Comparison of ENCODE assay signal across 32 mouse cellular contexts in genomic region chr10:110841670-110842069, GRCm38 (mm10).
"Had no signal": no experiment of that assay in that cellular context is flagged by ENCODE, and none has a peak within 500 bp of the region (broad histone marks: within the 10 kb centered on the region; RNA-seq: fewer than 3 reads in every experiment).

No protein-coding gene starts in this region.

- H3K4me2 ChIP-seq: heart, embryonic 11.5 days; heart, embryonic 12.5 days; heart, embryonic 13.5 days; heart, embryonic 15.5 days; hindbrain, embryonic 12.5 days; hindbrain, embryonic 13.5 days; hindbrain, embryonic 14.5 days; hindbrain, embryonic 15.5 days; intestine, embryonic 15.5 days had no signal

- H3K27me3 ChIP-seq: heart, embryonic 12.5 days; heart, embryonic 13.5 days; heart, embryonic 15.5 days; hindbrain, embryonic 12.5 days; hindbrain, embryonic 13.5 days; hindbrain, embryonic 15.5 days; intestine, embryonic 15.5 days had no signal

- ATAC-seq: hindbrain, embryonic 16.5 days; hindbrain, postnatal 0 days; inflammation-experienced regulatory T-cells, adult 6 months; intestine, embryonic 15.5 days; intestine, embryonic 16.5 days; intestine, postnatal 0 days had no signal

- H3K4me1 ChIP-seq: heart, embryonic 15.5 days; hindbrain, embryonic 10.5 days; hindbrain, embryonic 12.5 days; hindbrain, embryonic 13.5 days; hindbrain, embryonic 15.5 days; intestine, embryonic 15.5 days had no signal

- DNase-seq: heart, adult 18-20 months; heart, adult 2 months; heart, postnatal 10 days; heart, postnatal 14 days; heart, postnatal 36 days; heart, postnatal 4 days; kidney, adult 18-20 months; kidney, adult 2 months; kidney, adult 8-10 months; kidney, adult 9 months; kidney, postnatal 14 days; kidney, postnatal 36 days; layer of hippocampus, adult 9-11 months; layer of hippocampus, postnatal 36 days had no signal

- H3K27ac ChIP-seq: heart, adult 2 months; heart, embryonic 13.5 days; heart, embryonic 15.5 days; hindbrain, embryonic 10.5 days; hindbrain, embryonic 12.5 days; hindbrain, embryonic 13.5 days; hindbrain, embryonic 14.5 days; hindbrain, embryonic 15.5 days; hindbrain, postnatal 0 days; intestine, embryonic 15.5 days; layer of hippocampus, adult 2 months; left cerebral cortex, adult 2 months had no signal

- H3K9me3 ChIP-seq: heart, embryonic 10.5 days; heart, embryonic 12.5 days; heart, embryonic 13.5 days; heart, embryonic 15.5 days; hindbrain, embryonic 10.5 days; hindbrain, embryonic 12.5 days; hindbrain, embryonic 13.5 days; hindbrain, embryonic 15.5 days; intestine, embryonic 15.5 days had no signal

- H3K36me3 ChIP-seq: heart, embryonic 10.5 days; heart, embryonic 12.5 days; heart, embryonic 13.5 days; heart, embryonic 15.5 days; hindbrain, embryonic 10.5 days; hindbrain, embryonic 12.5 days; hindbrain, embryonic 13.5 days; hindbrain, embryonic 15.5 days; intestine, embryonic 15.5 days had no signal

- H3K9ac ChIP-seq: heart, embryonic 12.5 days; heart, embryonic 13.5 days; heart, embryonic 15.5 days; hindbrain, embryonic 12.5 days; hindbrain, embryonic 13.5 days; hindbrain, embryonic 14.5 days; hindbrain, embryonic 15.5 days; intestine, embryonic 15.5 days had no signal

- H3K4me3 ChIP-seq: heart, adult 2 months; heart, embryonic 10.5 days; heart, embryonic 12.5 days; heart, embryonic 13.5 days; heart, embryonic 15.5 days; hindbrain, embryonic 10.5 days; hindbrain, embryonic 12.5 days; hindbrain, embryonic 13.5 days; hindbrain, embryonic 15.5 days; intestine, embryonic 15.5 days; layer of hippocampus, adult 2 months; left cerebral cortex, adult 2 months had no signal
